9 mouse cellular contexts compared by ENCODE assay signal in genomic region chr11:97176851-97177250, GRCm38 (mm10). TPM values are rescaled to one million over a fixed set of nuclear protein-coding genes. Genes with fewer than 3 reads are reported as not detected.
DNase-seq lines count a peak whose midpoint lies in the region; ATAC-seq and TF ChIP-seq lines count a peak whose summit lies in the region.
"Had no signal": no experiment of that assay in that cellular context is flagged by ENCODE, and none has a peak within 500 bp of the region (broad histone marks: within the 10 kb centered on the region; RNA-seq: fewer than 3 reads in every experiment).

No protein-coding gene starts in this region.

- WGBS in kidney, adult 2 months: 34% methylated on average over 3 of the region's 3 CpGs
- WGBS in kidney, embryonic 15.5 days: 44% methylated on average over 3 of the region's 3 CpGs

- peak; percentile 63 for DNase-seq in kidney, adult 2 months
- DNase-seq in 416B (ENCODE audit: low read depth): peak; percentile 75
- peak; percentile 18 to 46 for DNase-seq in CD8-positive naive resting alpha-beta T cell, adult 2 months (ENCODE audit: low read depth in 2 of 2, low spot score in 2 of 2)
- DNase-seq in cerebellum, postnatal 14 days: peak; percentile 77 to 79
- DNase-seq in left cerebral cortex, postnatal 14 days (ENCODE audit: low spot score in 2 of 2): peak; percentile 51 to 71
- DNase-seq in retina, postnatal 7 days (ENCODE audit: low read depth, low spot score): peak; percentile 37
- DNase-seq in frontal cortex, postnatal 10 days (ENCODE audit: low spot score in 2 of 2): no peak

- no peak for ATAC-seq in kidney, embryonic 15.5 days (replicated peaks; ENCODE audit: low FRiP score)

- intact Hi-C loops in left cerebral cortex, postnatal 14 days (cut with DNase I): no loop called here

- no peak overlapping the region for H3K4me2 ChIP-seq in kidney, embryonic 15.5 days
- H3K4me2 ChIP-seq: embryonic facial prominence, embryonic 15.5 days had no signal

- no peak overlapping the region for H3K9ac ChIP-seq in kidney, embryonic 15.5 days
- H3K9ac ChIP-seq: embryonic facial prominence, embryonic 15.5 days had no signal

- no peak overlapping the region for H3K4me3 ChIP-seq in kidney, adult 2 months (ENCODE audit: insufficient read depth, low read depth, low read length)
- no peak overlapping the region for H3K4me3 ChIP-seq in kidney, embryonic 15.5 days (replicated peaks)
- H3K4me3 ChIP-seq: embryonic facial prominence, embryonic 15.5 days had no signal

- no peak for TF ChIP-seq POLR2A in kidney, adult 2 months (IDR thresholded peaks at IDR 0.05; ENCODE audit: low read depth, low read length)

- no peaks in the 10 kb centered on the region for H3K27me3 ChIP-seq in kidney, adult 2 months (replicated peaks; ENCODE audit: control insufficient read depth, insufficient read depth, low read length)
- no peaks in the 10 kb centered on the region for H3K27me3 ChIP-seq in kidney, embryonic 15.5 days
- H3K27me3 ChIP-seq: embryonic facial prominence, embryonic 15.5 days had no signal

- peak; percentile 31; the same call in 1 of the 2 replicates for TF ChIP-seq CTCF in kidney, adult 2 months (conservative IDR thresholded peaks at IDR 0.05; ENCODE audit: insufficient read depth, insufficient read length, low read depth, low read length)

- no peaks in the 10 kb centered on the region; the same call in 1 of the 2 replicates for H3K4me1 ChIP-seq in kidney, adult 2 months (ENCODE audit: control insufficient read depth, insufficient read depth, low read length)
- H3K4me1 ChIP-seq in kidney, embryonic 15.5 days: peaks cover 6% of the 10 kb centered on the region; the same call in 1 of the 2 replicates
- H3K4me1 ChIP-seq: embryonic facial prominence, embryonic 15.5 days had no signal

- peaks cover 8% of the 10 kb centered on the region for H3K36me3 ChIP-seq in kidney, adult 2 months (ENCODE audit: control insufficient read depth, insufficient read depth, low read length)
- peaks cover 100% of the 10 kb centered on the region for H3K36me3 ChIP-seq in kidney, embryonic 15.5 days

- no peak overlapping the region for H3K27ac ChIP-seq in kidney, adult 2 months (ENCODE audit: insufficient read depth, low read depth, low read length)
- no peak overlapping the region for H3K27ac ChIP-seq in kidney, embryonic 15.5 days
- H3K27ac ChIP-seq: embryonic facial prominence, embryonic 15.5 days had no signal

- H3K9me3 ChIP-seq in kidney, embryonic 15.5 days (replicated peaks): no peaks in the 10 kb centered on the region
- H3K9me3 ChIP-seq: embryonic facial prominence, embryonic 15.5 days had no signal

RNA-seq across cellular contexts. Expression of gene Kpnb1, which starts 10.8 kb away (rescaled TPM):
- 22.3 and 25.6 TPM in 2 replicates for polyA plus RNA-seq in kidney, adult 2 months (2012; rRNA removed)
- polyA plus RNA-seq in kidney, embryonic 15.5 days (2015; fragmentation: Nextera tagmentation; extraction: Ambion mirVana): 55.1 and 56.3 TPM in 2 replicates
- 100 to 1,000 TPM; 111 to 113 TPM for total RNA-seq in left cerebral cortex, postnatal 14 days (2021)

RNA-seq across cellular contexts. Expression of gene Tbkbp1, which starts 25.6 kb away (rescaled TPM):
- 10.4 and 12.1 TPM in 2 replicates for polyA plus RNA-seq in kidney, adult 2 months (2012; rRNA removed)
- polyA plus RNA-seq in kidney, embryonic 15.5 days (2015; fragmentation: Nextera tagmentation; extraction: Ambion mirVana): 5.5 and 5.8 TPM in 2 replicates
- total RNA-seq in left cerebral cortex, postnatal 14 days (2021): 10 to 100 TPM; 46.4 to 49.4 TPM

Comparison
In these comparisons a context has a peak if more than half of its experiments do, and no peak if none do; other contexts are left out.
1. DNase-seq: peak in kidney, adult 2 months (single experiment), 416B (single experiment), CD8-positive naive resting alpha-beta T cell, adult 2 months (2 of 2), cerebellum, postnatal 14 days (2 of 2), left cerebral cortex, postnatal 14 days (2 of 2) and retina, postnatal 7 days (single experiment); none in frontal cortex, postnatal 10 days (0 of 2).